Mouse (Mus musculus) right cerebral cortex, postnatal 25 days (tissue): Measurements from ENCODE around the gene Eml3.

Experiments used
- DNase-seq: peaks from one replicate; pipeline ENCODE4 v3.0.0; 2022

The Eml3 gene

GRCm38 (mm10) chr19:8989066-8989566 is 59.8 kb downstream of the Eml3 start, which contains the start of gene Ahnak:
Ahnak (plus strand) TSS chr19:8989284.
- no peak for DNase-seq

GRCm38 (mm10) chr19:8989567-8990431 is 60.4 kb downstream of the Eml3 start:
- DNase-seq = no peak

- no peak for DNase-seq
Observed at GRCm38 (mm10) chr19:8990432-8991102, 61.2 kb downstream of the Eml3 start.
